Mouse (Mus musculus): ENCODE results near the gene Tbc1d8. TPM values are rescaled to one million over a fixed set of nuclear protein-coding genes. Genes with fewer than 3 reads are reported as not detected.

The Tbc1d8 gene
- polyA plus RNA-seq, 1 experiment from 2014 or later, result 5.3 TPM

GRCm38 (mm10) chr1:39448819-39449218 is 29.7 kb downstream of the Tbc1d8 start:
- H3K27me3 ChIP-seq (ENCODE audit: control insufficient read depth, insufficient read depth, low read length), result no peaks in the 10 kb centered on the region
- no peak overlapping the region for H3K4me2 ChIP-seq (ENCODE audit: low read depth, severe bottlenecking)
- no peaks in the 10 kb centered on the region for H3K36me3 ChIP-seq (ENCODE audit: control insufficient read depth, insufficient read depth, low read length)
- no peak overlapping the region for H3K9ac ChIP-seq (ENCODE audit: low read length)
- ATAC-seq (ENCODE audit: insufficient number of reproducible peaks, low FRiP score, low TSS enrichment, low read depth) (no peak), DNase-seq (ENCODE audit: low spot score) (no peak)
- WGBS, result 94% methylated on average over 5 of the region's 5 CpGs
- H3K4me1 ChIP-seq (ENCODE audit: control insufficient read depth, insufficient read depth, low read length), result peaks cover 12% of the 10 kb centered on the region
- no peaks in the 10 kb centered on the region for H3K9me3 ChIP-seq (ENCODE audit: control insufficient read depth, low read length)
- no peak overlapping the region for H3K4me3 ChIP-seq (ENCODE audit: low read depth, low read length)
- H3K27ac ChIP-seq (replicated peaks; ENCODE audit: low read depth, low read length), result no peak overlapping the region

GRCm38 (mm10) chr1:39448238-39448637 is 30.3 kb downstream of the Tbc1d8 start:
- WGBS, result 88% methylated on average over 5 of the region's 5 CpGs
- H3K4me2 ChIP-seq (ENCODE audit: low read depth, severe bottlenecking), result no peak overlapping the region
- H3K9me3 ChIP-seq (ENCODE audit: control insufficient read depth, low read length), result no peaks in the 10 kb centered on the region
- H3K36me3 ChIP-seq (ENCODE audit: control insufficient read depth, insufficient read depth, low read length), result no peaks in the 10 kb centered on the region
- DNase-seq (ENCODE audit: low spot score), result no peak
- H3K4me1 ChIP-seq (ENCODE audit: control insufficient read depth, insufficient read depth, low read length), result peaks cover 12% of the 10 kb centered on the region
- no peak overlapping the region for H3K4me3 ChIP-seq (ENCODE audit: low read depth, low read length)
- no peak overlapping the region for H3K27ac ChIP-seq (replicated peaks; ENCODE audit: low read depth, low read length)
- no peaks in the 10 kb centered on the region for H3K27me3 ChIP-seq (ENCODE audit: control insufficient read depth, insufficient read depth, low read length)
- no peak for ATAC-seq (ENCODE audit: insufficient number of reproducible peaks, low FRiP score, low TSS enrichment, low read depth)
- no peak overlapping the region for H3K9ac ChIP-seq (ENCODE audit: low read length)

GRCm38 (mm10) chr1:39446178-39446577 is 32.4 kb downstream of the Tbc1d8 start:
- WGBS, result 92% methylated on average over 5 of the region's 5 CpGs
- Histone ChIP-seq H3K9me3 (ENCODE audit: control insufficient read depth, low read length) (no peaks in the 10 kb centered on the region), H3K27me3 (ENCODE audit: control insufficient read depth, insufficient read depth, low read length) (no peaks in the 10 kb centered on the region), H3K27ac (replicated peaks; ENCODE audit: low read depth, low read length) (no peak overlapping the region), H3K9ac (ENCODE audit: low read length) (no peak overlapping the region), H3K4me2 (ENCODE audit: low read depth, severe bottlenecking) (no peak overlapping the region), H3K4me3 (ENCODE audit: low read depth, low read length) (no peak overlapping the region), H3K4me1 (ENCODE audit: control insufficient read depth, insufficient read depth, low read length) (peaks cover 12% of the 10 kb centered on the region), H3K36me3 (ENCODE audit: control insufficient read depth, insufficient read depth, low read length) (no peaks in the 10 kb centered on the region)
- no peak for DNase-seq (ENCODE audit: low spot score)
- no peak for ATAC-seq (ENCODE audit: insufficient number of reproducible peaks, low FRiP score, low TSS enrichment, low read depth)

- Histone ChIP-seq H3K9ac (ENCODE audit: low read length) (no peak overlapping the region), H3K27ac (replicated peaks; ENCODE audit: low read depth, low read length) (no peak overlapping the region), H3K4me1 (ENCODE audit: control insufficient read depth, insufficient read depth, low read length) (peaks cover 12% of the 10 kb centered on the region), H3K4me3 (ENCODE audit: low read depth, low read length) (no peak overlapping the region), H3K9me3 (ENCODE audit: control insufficient read depth, low read length) (no peaks in the 10 kb centered on the region), H3K36me3 (ENCODE audit: control insufficient read depth, insufficient read depth, low read length) (no peaks in the 10 kb centered on the region), H3K27me3 (ENCODE audit: control insufficient read depth, insufficient read depth, low read length) (no peaks in the 10 kb centered on the region), H3K4me2 (ENCODE audit: low read depth, severe bottlenecking) (no peak overlapping the region)
- no peak for ATAC-seq (ENCODE audit: insufficient number of reproducible peaks, low FRiP score, low TSS enrichment, low read depth)
- no peak for DNase-seq (ENCODE audit: low spot score)
- WGBS, result 86% methylated on average over 20 of the region's 20 CpGs
Measured at GRCm38 (mm10) chr1:39445303-39446050, 33.1 kb downstream of the Tbc1d8 start.

- Histone ChIP-seq H3K9me3 (ENCODE audit: control insufficient read depth, low read length) (no peaks in the 10 kb centered on the region), H3K36me3 (ENCODE audit: control insufficient read depth, insufficient read depth, low read length) (no peaks in the 10 kb centered on the region), H3K4me3 (ENCODE audit: low read depth, low read length) (no peak overlapping the region), H3K27me3 (ENCODE audit: control insufficient read depth, insufficient read depth, low read length) (no peaks in the 10 kb centered on the region), H3K4me2 (ENCODE audit: low read depth, severe bottlenecking) (no peak overlapping the region), H3K9ac (ENCODE audit: low read length) (no peak overlapping the region), H3K4me1 (ENCODE audit: control insufficient read depth, insufficient read depth, low read length) (peaks cover 3% of the 10 kb centered on the region; the same call in 1 of the 2 replicates), H3K27ac (replicated peaks; ENCODE audit: low read depth, low read length) (no peak overlapping the region)
- DNase-seq (ENCODE audit: low spot score) (no peak), ATAC-seq (ENCODE audit: insufficient number of reproducible peaks, low FRiP score, low TSS enrichment, low read depth) (no peak)
- 82% methylated on average over 8 of the region's 8 CpGs for WGBS
Measured at GRCm38 (mm10) chr1:39443764-39444163, 34.8 kb downstream of the Tbc1d8 start.

GRCm38 (mm10) chr1:39441686-39442085 is 36.9 kb downstream of the Tbc1d8 start:
- DNase-seq (ENCODE audit: low spot score), result no peak
- H3K4me2 ChIP-seq (ENCODE audit: low read depth, severe bottlenecking), result no peak overlapping the region
- no peaks in the 10 kb centered on the region for H3K4me1 ChIP-seq (ENCODE audit: control insufficient read depth, insufficient read depth, low read length)
- H3K27ac ChIP-seq (replicated peaks; ENCODE audit: low read depth, low read length), result no peak overlapping the region
- WGBS, result 92% methylated on average over 6 of the region's 6 CpGs
- no peak for ATAC-seq (ENCODE audit: insufficient number of reproducible peaks, low FRiP score, low TSS enrichment, low read depth)
- no peak overlapping the region for H3K9ac ChIP-seq (ENCODE audit: low read length)
- H3K4me3 ChIP-seq (ENCODE audit: low read depth, low read length), result no peak overlapping the region
- H3K27me3 ChIP-seq (ENCODE audit: control insufficient read depth, insufficient read depth, low read length), result no peaks in the 10 kb centered on the region
- no peaks in the 10 kb centered on the region for H3K9me3 ChIP-seq (ENCODE audit: control insufficient read depth, low read length)
- no peaks in the 10 kb centered on the region for H3K36me3 ChIP-seq (ENCODE audit: control insufficient read depth, insufficient read depth, low read length)

- ATAC-seq (ENCODE audit: insufficient number of reproducible peaks, low FRiP score, low TSS enrichment, low read depth) (no peak), DNase-seq (ENCODE audit: low spot score) (no peak)
- no peak overlapping the region for H3K9ac ChIP-seq (ENCODE audit: low read length)
- H3K36me3 ChIP-seq (ENCODE audit: control insufficient read depth, insufficient read depth, low read length), result no peaks in the 10 kb centered on the region
- no peaks in the 10 kb centered on the region for H3K27me3 ChIP-seq (ENCODE audit: control insufficient read depth, insufficient read depth, low read length)
- no peak overlapping the region for H3K4me2 ChIP-seq (ENCODE audit: low read depth, severe bottlenecking)
- no peaks in the 10 kb centered on the region for H3K9me3 ChIP-seq (ENCODE audit: control insufficient read depth, low read length)
- no peak overlapping the region for H3K27ac ChIP-seq (replicated peaks; ENCODE audit: low read depth, low read length)
- H3K4me1 ChIP-seq (ENCODE audit: control insufficient read depth, insufficient read depth, low read length), result no peaks in the 10 kb centered on the region
- H3K4me3 ChIP-seq (ENCODE audit: low read depth, low read length), result no peak overlapping the region
- WGBS, result 85% methylated on average over 12 of the region's 12 CpGs
Measured at GRCm38 (mm10) chr1:39439661-39440548, 38.6 kb downstream of the Tbc1d8 start.

- H3K4me2 ChIP-seq (ENCODE audit: low read depth, severe bottlenecking), result no peak overlapping the region
- DNase-seq (ENCODE audit: low spot score) (no peak), ATAC-seq (ENCODE audit: insufficient number of reproducible peaks, low FRiP score, low TSS enrichment, low read depth) (no peak)
- H3K9ac ChIP-seq (ENCODE audit: low read length), result no peak overlapping the region
- H3K27ac ChIP-seq (replicated peaks; ENCODE audit: low read depth, low read length), result no peak overlapping the region
- H3K4me1 ChIP-seq (ENCODE audit: control insufficient read depth, insufficient read depth, low read length), result no peaks in the 10 kb centered on the region
- no peaks in the 10 kb centered on the region for H3K9me3 ChIP-seq (ENCODE audit: control insufficient read depth, low read length)
- H3K27me3 ChIP-seq (ENCODE audit: control insufficient read depth, insufficient read depth, low read length), result no peaks in the 10 kb centered on the region
- no peak overlapping the region for H3K4me3 ChIP-seq (ENCODE audit: low read depth, low read length)
- no peaks in the 10 kb centered on the region for H3K36me3 ChIP-seq (ENCODE audit: control insufficient read depth, insufficient read depth, low read length)
Measured at GRCm38 (mm10) chr1:39438629-39439028, 39.9 kb downstream of the Tbc1d8 start.

Data from limb, embryonic 11.5 days (tissue).